Mouse (Mus musculus): ENCODE data around the gene Macc1. TPM values are rescaled to one million over a fixed set of nuclear protein-coding genes. Genes with fewer than 3 reads are reported as not detected.
"Not testable (repeated sequence)": the region's sequence is repeated elsewhere in the genome, so short reads cannot be mapped to it uniquely, and the experiment has no call there.

Gene Macc1
- polyA plus RNA-seq, 1 experiment from 2014 or later: 0.32 TPM

DNA sequence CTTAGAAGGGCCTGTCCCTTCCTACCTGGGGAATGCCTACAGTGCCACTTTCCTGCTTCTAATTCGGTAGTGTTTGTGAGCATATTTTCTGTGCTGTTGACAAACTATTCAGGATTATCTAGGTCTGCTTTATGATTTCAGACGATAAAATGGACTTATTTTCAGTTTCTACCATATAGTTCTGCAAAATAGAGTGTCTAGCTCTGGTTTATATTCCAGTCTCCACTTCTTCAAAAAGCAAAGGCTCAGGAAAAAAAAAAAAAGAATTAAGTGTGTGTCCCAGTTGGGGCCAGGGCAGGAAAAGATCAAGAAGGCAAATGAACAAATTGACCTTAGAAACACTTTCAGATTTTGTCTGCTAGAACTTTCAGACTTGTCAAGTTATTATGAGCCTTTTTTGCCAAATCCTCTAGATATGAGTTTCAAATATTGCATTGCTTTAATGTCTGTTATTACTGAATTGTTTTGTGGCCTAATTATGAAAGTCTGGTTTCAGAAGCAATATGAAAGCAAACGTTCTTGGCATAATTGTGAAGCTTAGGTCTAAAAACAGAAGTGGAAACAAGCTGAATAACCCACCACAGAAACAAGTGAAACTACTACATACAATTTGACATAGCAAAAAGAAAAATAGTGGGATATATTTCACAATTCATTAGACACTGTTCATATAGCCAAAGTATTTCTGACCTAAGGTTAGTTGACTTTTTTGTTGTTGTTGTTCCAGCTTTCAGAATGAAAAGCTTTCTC is 881 bp upstream of the Macc1 start:
- H3K4me3 ChIP-seq (ENCODE audit: low read depth, low read length): no peak overlapping the region
- no peak overlapping the region for H3K9ac ChIP-seq (ENCODE audit: low read depth, low read length)
- no peak overlapping the region for H3K27ac ChIP-seq (ENCODE audit: low read depth, low read length)
- H3K4me1 ChIP-seq (replicated peaks; ENCODE audit: control insufficient read depth, insufficient read depth, low read length): no peaks in the 10 kb centered on the region
- ATAC-seq (ENCODE audit: low FRiP score) (no peak), DNase-seq (ENCODE audit: low spot score) (no peak)
- no peak overlapping the region for H3K4me2 ChIP-seq (replicated peaks; ENCODE audit: low read depth, low read length)
- 76% methylated on average over 3 of the region's 3 CpGs for WGBS
- H3K9me3 ChIP-seq (ENCODE audit: control insufficient read depth, low read length): no peaks in the 10 kb centered on the region
- no peaks in the 10 kb centered on the region for H3K27me3 ChIP-seq (ENCODE audit: control insufficient read depth, insufficient read depth, low read length)
- no peaks in the 10 kb centered on the region for H3K36me3 ChIP-seq (ENCODE audit: control insufficient read depth, insufficient read depth, low read length)

DNA sequence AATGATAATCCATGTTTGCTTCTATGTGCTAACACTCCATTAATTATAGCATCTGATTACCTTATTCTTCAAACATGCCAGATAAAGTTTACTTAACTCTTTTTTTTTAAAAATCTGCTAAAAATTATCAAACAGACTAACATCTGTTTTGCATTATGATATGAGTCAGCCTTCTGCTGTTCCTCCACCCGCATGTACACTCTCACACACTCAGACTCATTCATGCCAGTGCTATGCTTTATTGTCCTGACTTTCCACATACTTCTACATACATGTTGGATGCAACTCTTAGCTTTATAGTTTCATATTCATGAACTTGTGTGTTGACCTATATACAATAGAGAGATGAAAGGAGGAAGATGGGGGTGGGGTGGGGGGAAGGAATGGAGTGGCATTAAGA is 4.7 kb downstream of the Macc1 start:
- Histone ChIP-seq H3K36me3 (ENCODE audit: control insufficient read depth, insufficient read depth, low read length) (no peaks in the 10 kb centered on the region), H3K4me2 (replicated peaks; ENCODE audit: low read depth, low read length) (no peak overlapping the region), H3K4me3 (ENCODE audit: low read depth, low read length) (no peak overlapping the region), H3K9me3 (ENCODE audit: control insufficient read depth, low read length) (no peaks in the 10 kb centered on the region), H3K9ac (ENCODE audit: low read depth, low read length) (no peak overlapping the region), H3K27me3 (ENCODE audit: control insufficient read depth, insufficient read depth, low read length) (no peaks in the 10 kb centered on the region), H3K4me1 (replicated peaks; ENCODE audit: control insufficient read depth, insufficient read depth, low read length) (no peaks in the 10 kb centered on the region), H3K27ac (ENCODE audit: low read depth, low read length) (no peak overlapping the region)
- ATAC-seq (ENCODE audit: low FRiP score) (no peak), DNase-seq (ENCODE audit: low spot score) (no peak)
- 68% methylated on average over 1 of the region's 1 CpGs for WGBS

DNA sequence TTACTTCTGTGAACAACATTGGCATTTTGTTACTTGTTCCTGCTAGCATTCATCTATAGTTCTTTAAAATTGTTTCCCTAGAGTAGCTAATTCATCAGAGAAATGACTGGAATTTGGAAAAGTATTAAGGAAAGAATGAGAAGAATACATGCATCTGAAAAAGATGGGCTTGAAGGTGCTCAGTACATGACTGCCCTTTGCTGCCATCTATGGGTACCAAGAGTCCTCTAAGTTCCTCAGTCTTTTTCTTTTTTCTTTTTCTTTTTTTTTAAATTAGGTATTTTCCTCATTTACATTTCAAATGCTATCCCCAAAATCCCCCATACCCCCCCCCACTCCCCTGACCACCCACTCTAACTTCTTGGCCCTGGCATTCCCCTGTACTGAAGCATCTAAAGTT is 11.3 kb downstream of the Macc1 start:
- Histone ChIP-seq H3K4me1 (replicated peaks; ENCODE audit: control insufficient read depth, insufficient read depth, low read length) (no peaks in the 10 kb centered on the region), H3K4me2 (replicated peaks; ENCODE audit: low read depth, low read length) (no peak overlapping the region), H3K4me3 (ENCODE audit: low read depth, low read length) (no peak overlapping the region), H3K9ac (ENCODE audit: low read depth, low read length) (no peak overlapping the region), H3K27me3 (ENCODE audit: control insufficient read depth, insufficient read depth, low read length) (no peaks in the 10 kb centered on the region), H3K9me3 (ENCODE audit: control insufficient read depth, low read length) (no peaks in the 10 kb centered on the region), H3K36me3 (ENCODE audit: control insufficient read depth, insufficient read depth, low read length) (no peaks in the 10 kb centered on the region), H3K27ac (ENCODE audit: low read depth, low read length) (no peak overlapping the region)
- ATAC-seq (ENCODE audit: low FRiP score) (0 out of 2 replicates have a peak, but pooled peaks have one; percentile 40), DNase-seq (ENCODE audit: low spot score) (no peak)

DNA sequence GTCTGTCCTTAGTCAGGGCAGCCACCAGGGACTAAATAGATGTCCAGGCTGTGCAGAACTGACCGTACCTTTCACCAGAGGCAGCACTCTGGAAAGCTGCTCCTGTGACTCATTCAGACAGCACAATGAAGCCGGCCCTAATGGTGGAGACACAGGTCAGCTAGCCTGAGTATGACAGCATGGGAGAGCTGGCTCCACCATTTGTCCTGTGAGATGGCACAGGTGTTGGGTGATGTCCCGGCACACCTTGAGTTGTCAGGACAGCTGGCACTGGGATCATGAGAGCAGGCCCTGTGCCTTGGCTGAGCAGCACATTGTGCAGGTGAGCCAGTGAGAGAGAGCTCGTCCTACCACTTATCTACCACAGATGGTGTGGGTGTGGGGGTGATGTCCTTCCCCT is 16.6 kb downstream of the Macc1 start:
- H3K9ac ChIP-seq (ENCODE audit: low read depth, low read length): no peak overlapping the region
- 92% methylated on average over 4 of the region's 4 CpGs for WGBS
- no peaks in the 10 kb centered on the region for H3K27me3 ChIP-seq (ENCODE audit: control insufficient read depth, insufficient read depth, low read length)
- H3K4me2 ChIP-seq (replicated peaks; ENCODE audit: low read depth, low read length): no peak overlapping the region
- H3K36me3 ChIP-seq (ENCODE audit: control insufficient read depth, insufficient read depth, low read length): no peaks in the 10 kb centered on the region
- H3K4me3 ChIP-seq (ENCODE audit: low read depth, low read length): no peak overlapping the region
- peak; percentile 34; the same call in 1 of the 2 replicates for ATAC-seq (ENCODE audit: low FRiP score)
- H3K9me3 ChIP-seq (ENCODE audit: control insufficient read depth, low read length): no peaks in the 10 kb centered on the region
- no peaks in the 10 kb centered on the region for H3K4me1 ChIP-seq (replicated peaks; ENCODE audit: control insufficient read depth, insufficient read depth, low read length)
- no peak for DNase-seq (ENCODE audit: low spot score)
- H3K27ac ChIP-seq (ENCODE audit: low read depth, low read length): no peak overlapping the region

DNA sequence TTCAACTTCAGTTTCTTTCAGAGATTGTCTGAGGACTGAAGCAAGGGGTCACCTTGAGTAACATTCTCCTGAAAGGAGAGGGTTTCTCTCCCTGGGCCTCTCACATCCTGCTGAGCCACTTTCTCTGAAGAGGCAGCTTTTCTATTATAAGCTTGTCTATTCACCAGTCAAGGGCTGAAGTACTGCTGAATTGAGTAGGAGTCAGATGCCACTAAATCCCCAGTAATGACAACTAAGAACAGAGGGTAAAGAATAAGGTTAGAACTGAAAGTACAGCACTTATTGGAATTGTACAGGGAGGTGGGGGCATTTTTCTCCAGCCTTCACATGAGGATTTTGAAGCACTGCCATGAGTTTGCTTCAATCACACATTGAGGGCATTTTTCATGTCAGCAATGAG is 19.3 kb downstream of the Macc1 start:
- Histone ChIP-seq H3K27me3 (ENCODE audit: control insufficient read depth, insufficient read depth, low read length) (no peaks in the 10 kb centered on the region), H3K4me1 (replicated peaks; ENCODE audit: control insufficient read depth, insufficient read depth, low read length) (no peaks in the 10 kb centered on the region), H3K27ac (ENCODE audit: low read depth, low read length) (no peak overlapping the region), H3K4me2 (replicated peaks; ENCODE audit: low read depth, low read length) (no peak overlapping the region), H3K9ac (ENCODE audit: low read depth, low read length) (no peak overlapping the region), H3K4me3 (ENCODE audit: low read depth, low read length) (no peak overlapping the region), H3K36me3 (ENCODE audit: control insufficient read depth, insufficient read depth, low read length) (no peaks in the 10 kb centered on the region), H3K9me3 (ENCODE audit: control insufficient read depth, low read length) (no peaks in the 10 kb centered on the region)
- DNase-seq (ENCODE audit: low spot score) (no peak), ATAC-seq (ENCODE audit: low FRiP score) (0 out of 2 replicates have a peak, but pooled peaks have one; percentile 12)

DNA sequence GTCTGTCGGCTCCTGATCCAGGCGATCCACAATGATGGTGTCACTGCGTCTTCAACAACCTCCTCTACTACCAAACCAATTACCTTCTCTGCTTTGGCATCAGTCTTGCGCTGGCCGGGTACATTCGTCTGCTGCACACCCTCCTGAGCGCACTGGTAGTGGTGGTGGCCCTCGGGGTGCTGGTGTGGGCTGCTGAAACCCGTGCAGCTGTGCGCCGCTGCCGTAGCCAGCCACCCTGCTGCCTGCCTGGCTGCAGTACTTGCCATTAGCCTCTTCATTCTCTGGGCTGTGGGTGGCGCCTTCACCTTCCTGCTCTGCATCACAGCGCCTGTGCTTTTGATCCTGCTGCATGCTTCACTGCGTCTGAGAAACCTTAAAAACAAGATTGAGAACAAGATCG is 38.5 kb downstream of the Macc1 start:
- not testable (repeated sequence) for DNase-seq (ENCODE audit: low spot score); H3K9ac ChIP-seq (ENCODE audit: low read depth, low read length); H3K36me3 ChIP-seq (ENCODE audit: control insufficient read depth, insufficient read depth, low read length); H3K27me3 ChIP-seq (ENCODE audit: control insufficient read depth, insufficient read depth, low read length); H3K9me3 ChIP-seq (ENCODE audit: control insufficient read depth, low read length); H3K4me1 ChIP-seq (replicated peaks; ENCODE audit: control insufficient read depth, insufficient read depth, low read length); H3K4me3 ChIP-seq (ENCODE audit: low read depth, low read length); H3K4me2 ChIP-seq (replicated peaks; ENCODE audit: low read depth, low read length); H3K27ac ChIP-seq (ENCODE audit: low read depth, low read length)
- 31% methylated on average over 15 of the region's 16 CpGs for WGBS
- peak; percentile 56 for ATAC-seq (ENCODE audit: low FRiP score)

DNA sequence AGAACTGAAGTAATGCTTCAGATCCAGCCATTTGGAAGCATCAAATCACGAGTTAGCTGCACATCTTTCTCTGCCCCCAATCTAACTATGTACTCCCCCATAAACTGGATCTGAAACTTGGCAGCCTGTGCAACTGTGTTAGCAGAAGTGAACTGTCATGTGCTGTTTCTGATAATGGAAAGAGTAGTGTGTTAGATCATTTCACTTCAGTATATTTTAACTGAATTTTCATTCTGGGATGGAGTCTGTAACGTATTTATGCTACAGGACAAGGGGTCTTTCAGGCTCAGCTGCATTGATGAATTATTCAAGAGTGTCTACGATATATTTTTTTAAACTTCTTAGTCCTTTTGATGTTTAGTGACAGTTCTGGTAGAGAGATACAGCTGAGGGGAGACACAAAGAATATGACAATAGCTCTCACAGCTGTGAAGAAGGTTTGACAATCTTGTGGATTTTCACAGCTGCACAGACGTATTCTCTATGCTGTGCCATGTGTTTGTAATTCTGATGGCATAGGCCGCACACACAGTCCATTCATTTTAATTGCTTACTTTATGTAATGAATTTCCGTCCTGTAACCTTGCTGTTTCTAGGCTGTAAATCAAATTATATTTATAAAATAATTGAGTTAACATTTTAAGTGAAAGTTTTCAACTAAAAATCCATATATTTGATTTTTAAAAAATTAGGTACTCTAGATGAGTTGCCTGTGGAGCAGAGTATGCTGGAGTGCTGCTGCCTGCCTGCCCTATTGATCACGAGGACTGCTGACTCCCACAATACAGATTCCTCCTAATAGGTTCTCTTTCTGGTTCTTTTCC is 43.6 kb downstream of the Macc1 start:
- Histone ChIP-seq H3K4me3 (ENCODE audit: low read depth, low read length) (no peak overlapping the region), H3K36me3 (ENCODE audit: control insufficient read depth, insufficient read depth, low read length) (no peaks in the 10 kb centered on the region), H3K9me3 (ENCODE audit: control insufficient read depth, low read length) (no peaks in the 10 kb centered on the region), H3K27ac (ENCODE audit: low read depth, low read length) (no peak overlapping the region), H3K9ac (ENCODE audit: low read depth, low read length) (no peak overlapping the region), H3K4me2 (replicated peaks; ENCODE audit: low read depth, low read length) (no peak overlapping the region), H3K27me3 (ENCODE audit: control insufficient read depth, insufficient read depth, low read length) (no peaks in the 10 kb centered on the region), H3K4me1 (replicated peaks; ENCODE audit: control insufficient read depth, insufficient read depth, low read length) (no peaks in the 10 kb centered on the region)
- ATAC-seq (ENCODE audit: low FRiP score): peak; percentile 75
- peak; percentile 3 for DNase-seq (ENCODE audit: low spot score)
- WGBS: 46% methylated on average over 7 of the region's 7 CpGs

DNA sequence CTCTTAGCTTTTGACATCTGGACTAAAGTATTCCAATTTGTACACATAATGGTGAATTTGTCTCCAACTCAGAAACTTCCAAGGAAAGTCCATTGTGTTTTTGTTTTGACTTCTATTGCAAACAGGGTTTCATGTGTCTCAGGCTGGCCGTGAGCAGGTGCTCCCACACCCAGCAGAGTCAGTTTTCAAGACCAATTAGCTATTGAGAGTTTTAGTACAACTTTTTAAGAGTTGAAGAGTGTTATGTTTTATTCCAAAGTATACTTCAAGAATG is 44.1 kb downstream of the Macc1 start:
- DNase-seq (ENCODE audit: low spot score) (no peak), ATAC-seq (ENCODE audit: low FRiP score) (0 out of 2 replicates have a peak, but pooled peaks have one; percentile 16)
- Histone ChIP-seq H3K4me3 (ENCODE audit: low read depth, low read length) (no peak overlapping the region), H3K36me3 (ENCODE audit: control insufficient read depth, insufficient read depth, low read length) (no peaks in the 10 kb centered on the region), H3K4me2 (replicated peaks; ENCODE audit: low read depth, low read length) (no peak overlapping the region), H3K9ac (ENCODE audit: low read depth, low read length) (no peak overlapping the region), H3K27ac (ENCODE audit: low read depth, low read length) (no peak overlapping the region), H3K4me1 (replicated peaks; ENCODE audit: control insufficient read depth, insufficient read depth, low read length) (no peaks in the 10 kb centered on the region), H3K9me3 (ENCODE audit: control insufficient read depth, low read length) (no peaks in the 10 kb centered on the region), H3K27me3 (ENCODE audit: control insufficient read depth, insufficient read depth, low read length) (no peaks in the 10 kb centered on the region)
- 52% methylated on average over 1 of the region's 1 CpGs for WGBS

DNA sequence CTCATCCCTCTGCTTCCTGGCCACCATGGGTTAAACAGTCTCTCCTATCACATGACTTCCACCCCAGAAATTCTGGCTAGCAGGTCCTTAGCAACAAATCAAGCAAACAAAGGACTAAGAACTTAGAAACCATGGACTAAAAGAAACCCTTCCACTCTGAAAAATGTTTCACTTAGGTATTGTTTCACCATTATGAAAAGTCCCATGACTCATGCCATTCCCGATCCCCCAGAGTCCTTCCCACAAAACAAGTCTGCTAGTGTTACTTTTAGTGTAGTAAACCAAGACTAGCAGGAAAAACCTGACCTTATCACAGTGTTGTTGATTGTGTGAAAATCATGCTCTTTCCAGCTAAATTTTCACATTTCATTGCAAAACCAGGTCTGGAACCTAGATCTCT is 51.0 kb downstream of the Macc1 start:
- DNase-seq (ENCODE audit: low spot score) (no peak), ATAC-seq (ENCODE audit: low FRiP score) (no peak)
- 62% methylated on average over 1 of the region's 1 CpGs for WGBS
- H3K36me3 ChIP-seq (ENCODE audit: control insufficient read depth, insufficient read depth, low read length): no peaks in the 10 kb centered on the region
- no peaks in the 10 kb centered on the region for H3K4me1 ChIP-seq (replicated peaks; ENCODE audit: control insufficient read depth, insufficient read depth, low read length)
- H3K27me3 ChIP-seq (ENCODE audit: control insufficient read depth, insufficient read depth, low read length): no peaks in the 10 kb centered on the region
- no peaks in the 10 kb centered on the region for H3K9me3 ChIP-seq (ENCODE audit: control insufficient read depth, low read length)
- H3K9ac ChIP-seq (ENCODE audit: low read depth, low read length): no peak overlapping the region
- H3K4me3 ChIP-seq (ENCODE audit: low read depth, low read length): no peak overlapping the region
- no peak overlapping the region for H3K4me2 ChIP-seq (replicated peaks; ENCODE audit: low read depth, low read length)
- no peak overlapping the region for H3K27ac ChIP-seq (ENCODE audit: low read depth, low read length)

Measured in hindbrain, embryonic 11.5 days (tissue).